ENCODE assay signal across 13 mouse cellular contexts in the genomic region with DNA sequence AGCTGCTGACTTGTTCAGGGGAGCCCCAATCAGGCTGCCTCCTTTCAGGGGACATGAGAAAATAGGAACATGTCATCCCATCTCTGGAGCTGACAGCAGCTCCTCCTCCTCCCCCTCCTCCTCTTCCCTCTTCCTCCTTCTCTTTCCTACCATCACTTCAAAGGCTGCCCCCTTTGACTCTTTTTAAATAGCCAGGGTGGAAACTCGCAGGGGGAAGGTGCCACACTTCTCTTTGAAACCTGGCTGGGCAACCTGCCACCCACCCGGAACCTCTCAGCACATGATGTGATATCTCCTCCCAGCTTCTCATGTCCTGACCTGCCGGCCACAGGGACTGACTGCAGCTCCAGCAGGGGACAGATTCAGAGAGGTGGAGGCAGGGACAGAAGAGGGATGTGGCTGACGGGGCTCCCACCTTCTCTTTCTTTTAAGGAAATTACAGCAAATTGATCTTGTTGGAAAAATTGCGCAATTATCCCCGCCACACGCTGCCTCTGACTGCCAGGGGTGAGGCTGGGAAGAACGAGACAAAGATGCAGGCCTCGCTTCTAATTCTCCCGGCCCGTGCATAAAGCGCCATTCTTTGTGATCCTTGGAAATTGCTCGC.
A peak's percentile ranks its signal among the peaks of the same experiment; 100 is the strongest.
DNase-seq lines count a peak whose midpoint lies in the region; ATAC-seq and TF ChIP-seq lines count a peak whose summit lies in the region.
"Had no signal": no experiment of that assay in that cellular context is flagged by ENCODE, and none has a peak within 500 bp of the region (broad histone marks: within the 10 kb centered on the region; RNA-seq: fewer than 3 reads in every experiment).

No protein-coding gene starts in this region.

- intact Hi-C loops in heart, adult 2 months (cut with DNase I): no loop called here

- H3K4me1 ChIP-seq in heart, embryonic 10.5 days: peaks cover 7% of the 10 kb centered on the region; the same call in 1 of the 2 replicates
- peaks cover 18% of the 10 kb centered on the region for H3K4me1 ChIP-seq in embryonic facial prominence, embryonic 10.5 days
- peaks cover 25% of the 10 kb centered on the region for H3K4me1 ChIP-seq in forebrain, embryonic 13.5 days
- H3K4me1 ChIP-seq in midbrain, embryonic 14.5 days (ENCODE audit: control insufficient read depth, insufficient read depth, low read length): peaks cover 13% of the 10 kb centered on the region
- no peaks in the 10 kb centered on the region for H3K4me1 ChIP-seq in liver, embryonic 11.5 days (replicated peaks; ENCODE audit: control insufficient read depth, insufficient read depth, low read length)
- no peaks in the 10 kb centered on the region for H3K4me1 ChIP-seq in heart, adult 2 months (ENCODE audit: control insufficient read depth, insufficient read depth, low read length)
- H3K4me1 ChIP-seq in liver, postnatal 0 days (ENCODE audit: insufficient read depth): no peaks in the 10 kb centered on the region
- H3K4me1 ChIP-seq: liver, embryonic 15.5 days had no signal

- no peak for TF ChIP-seq EP300 in heart, adult 2 months (IDR thresholded peaks at IDR 0.05; ENCODE audit: insufficient read depth, low read depth, low read length)
- no peak for TF ChIP-seq EP300 in liver, postnatal 0 days (IDR thresholded peaks at IDR 0.05; ENCODE audit: low read depth)

- peak overlapping the region; percentile 46 for H3K4me2 ChIP-seq in forebrain, embryonic 13.5 days
- 0 out of 2 replicates have a peak overlapping the region, but pooled peaks have one; percentile 14 for H3K4me2 ChIP-seq in midbrain, embryonic 14.5 days (ENCODE audit: low read length)
- no peak overlapping the region for H3K4me2 ChIP-seq in liver, embryonic 11.5 days
- no peak overlapping the region for H3K4me2 ChIP-seq in liver, postnatal 0 days (ENCODE audit: low read depth, low read length)
- H3K4me2 ChIP-seq: liver, embryonic 15.5 days had no signal

- DNase-seq in heart, adult 11 months: peak; percentile 86
- no peak for DNase-seq in heart, embryonic 10.5 days (ENCODE audit: low spot score)
- peak; percentile 51 for DNase-seq in embryonic facial prominence, embryonic 10.5 days (ENCODE audit: low spot score)
- DNase-seq in midbrain, embryonic 14.5 days: peak; percentile 54
- no peak for DNase-seq in liver, embryonic 11.5 days (ENCODE audit: low spot score)
- DNase-seq in heart, adult 2 months: no peak
- no peak for DNase-seq in liver, postnatal 0 days
- DNase-seq: adrenal gland, postnatal 25 days; heart, postnatal 36 days; kidney, postnatal 25 days had no signal

- TF ChIP-seq CTCF in heart, adult 2 months (IDR thresholded peaks at IDR 0.05): no peak
- TF ChIP-seq CTCF in liver, postnatal 0 days (IDR thresholded peaks at IDR 0.05; ENCODE audit: low read depth): no peak

- peak overlapping the region; percentile 54 for H3K9ac ChIP-seq in forebrain, embryonic 13.5 days
- 0 out of 2 replicates have a peak overlapping the region, but pooled peaks have one; percentile 3 for H3K9ac ChIP-seq in midbrain, embryonic 14.5 days (replicated peaks; ENCODE audit: low read length)
- no peak overlapping the region for H3K9ac ChIP-seq in liver, embryonic 11.5 days (ENCODE audit: low read depth, low read length)
- H3K9ac ChIP-seq in heart, adult 2 months (ENCODE audit: low read depth, low read length): no peak overlapping the region
- H3K9ac ChIP-seq in liver, postnatal 0 days (replicated peaks): no peak overlapping the region
- H3K9ac ChIP-seq: liver, embryonic 15.5 days had no signal

- no peaks in the 10 kb centered on the region for H3K9me3 ChIP-seq in heart, embryonic 10.5 days
- no peaks in the 10 kb centered on the region for H3K9me3 ChIP-seq in embryonic facial prominence, embryonic 10.5 days
- no peaks in the 10 kb centered on the region for H3K9me3 ChIP-seq in forebrain, embryonic 13.5 days (replicated peaks)
- H3K9me3 ChIP-seq in midbrain, embryonic 14.5 days (ENCODE audit: control insufficient read depth, low read length): no peaks in the 10 kb centered on the region
- H3K9me3 ChIP-seq in liver, embryonic 11.5 days (ENCODE audit: control insufficient read depth, low read length): no peaks in the 10 kb centered on the region
- H3K9me3 ChIP-seq in liver, postnatal 0 days (ENCODE audit: low read length): no peaks in the 10 kb centered on the region
- H3K9me3 ChIP-seq: liver, embryonic 15.5 days had no signal

- H3K36me3 ChIP-seq in heart, embryonic 10.5 days: no peaks in the 10 kb centered on the region
- no peaks in the 10 kb centered on the region for H3K36me3 ChIP-seq in embryonic facial prominence, embryonic 10.5 days (replicated peaks)
- no peaks in the 10 kb centered on the region for H3K36me3 ChIP-seq in forebrain, embryonic 13.5 days (ENCODE audit: poor library complexity, severe bottlenecking)
- no peaks in the 10 kb centered on the region for H3K36me3 ChIP-seq in midbrain, embryonic 14.5 days (ENCODE audit: control insufficient read depth, insufficient read depth, low read length)
- no peaks in the 10 kb centered on the region for H3K36me3 ChIP-seq in liver, embryonic 11.5 days (ENCODE audit: control insufficient read depth, insufficient read depth, low read length)
- no peaks in the 10 kb centered on the region for H3K36me3 ChIP-seq in heart, adult 2 months (ENCODE audit: control insufficient read depth, insufficient read depth, low read length)
- H3K36me3 ChIP-seq in liver, postnatal 0 days (replicated peaks; ENCODE audit: insufficient read depth, low read length): no peaks in the 10 kb centered on the region
- H3K36me3 ChIP-seq: liver, embryonic 15.5 days had no signal

- 60% methylated on average over 13 of the region's 13 CpGs for WGBS in heart, embryonic 10.5 days
- 42% methylated on average over 13 of the region's 13 CpGs for WGBS in embryonic facial prominence, embryonic 10.5 days
- 4% methylated on average over 13 of the region's 13 CpGs for WGBS in forebrain, embryonic 13.5 days
- WGBS in midbrain, embryonic 14.5 days: 18% methylated on average over 13 of the region's 13 CpGs
- 54% methylated on average over 13 of the region's 13 CpGs for WGBS in liver, embryonic 11.5 days
- WGBS in heart, adult 2 months: 58% methylated on average over 13 of the region's 13 CpGs
- WGBS in liver, postnatal 0 days (ENCODE audit: insufficient replicate concordance): 44% methylated on average over 13 of the region's 13 CpGs

- no peaks in the 10 kb centered on the region for H3K27me3 ChIP-seq in heart, embryonic 10.5 days (ENCODE audit: insufficient read depth, poor library complexity, severe bottlenecking)
- H3K27me3 ChIP-seq in embryonic facial prominence, embryonic 10.5 days (replicated peaks; ENCODE audit: low read depth, poor library complexity, severe bottlenecking): peaks cover 7% of the 10 kb centered on the region; the same call in 1 of the 2 replicates
- no peaks in the 10 kb centered on the region; the same call in 1 of the 2 replicates for H3K27me3 ChIP-seq in forebrain, embryonic 13.5 days
- no peaks in the 10 kb centered on the region for H3K27me3 ChIP-seq in midbrain, embryonic 14.5 days (ENCODE audit: control insufficient read depth, insufficient read depth, low read length)
- no peaks in the 10 kb centered on the region for H3K27me3 ChIP-seq in liver, embryonic 11.5 days (replicated peaks; ENCODE audit: control insufficient read depth, insufficient read depth, low read length)
- no peaks in the 10 kb centered on the region for H3K27me3 ChIP-seq in heart, adult 2 months (ENCODE audit: control insufficient read depth, insufficient read depth, low read length)
- H3K27me3 ChIP-seq in liver, postnatal 0 days (ENCODE audit: insufficient read depth, low read length): no peaks in the 10 kb centered on the region
- H3K27me3 ChIP-seq: liver, embryonic 15.5 days had no signal

- H3K27ac ChIP-seq in heart, embryonic 10.5 days: no peak overlapping the region
- H3K27ac ChIP-seq in embryonic facial prominence, embryonic 10.5 days (replicated peaks): peak overlapping the region; percentile 76
- peak overlapping the region; percentile 74 for H3K27ac ChIP-seq in forebrain, embryonic 13.5 days
- H3K27ac ChIP-seq in midbrain, embryonic 14.5 days (replicated peaks; ENCODE audit: low read depth, low read length): peak overlapping the region; percentile 5
- H3K27ac ChIP-seq in liver, embryonic 11.5 days (ENCODE audit: low read depth, low read length): no peak overlapping the region
- no peak overlapping the region for H3K27ac ChIP-seq in heart, adult 2 months
- no peak overlapping the region for H3K27ac ChIP-seq in liver, postnatal 0 days (ENCODE audit: low read depth)
- H3K27ac ChIP-seq: liver, embryonic 15.5 days had no signal

- H3K4me3 ChIP-seq in heart, embryonic 10.5 days: no peak overlapping the region
- H3K4me3 ChIP-seq in embryonic facial prominence, embryonic 10.5 days: no peak overlapping the region
- H3K4me3 ChIP-seq in forebrain, embryonic 13.5 days: no peak overlapping the region
- H3K4me3 ChIP-seq in midbrain, embryonic 14.5 days (replicated peaks; ENCODE audit: low read depth, low read length): no peak overlapping the region
- H3K4me3 ChIP-seq in liver, embryonic 11.5 days (ENCODE audit: low read depth, low read length): no peak overlapping the region
- no peak overlapping the region for H3K4me3 ChIP-seq in heart, adult 2 months
- H3K4me3 ChIP-seq in liver, postnatal 0 days (ENCODE audit: low read depth, low read length): no peak overlapping the region
- H3K4me3 ChIP-seq: liver, embryonic 15.5 days had no signal

- H3K79me2 ChIP-seq in heart, adult 2 months (replicated peaks; ENCODE audit: control insufficient read depth, insufficient read depth, low read length): no peaks in the 10 kb centered on the region

- peak; percentile 64 for ATAC-seq in forebrain, embryonic 13.5 days
- ATAC-seq in midbrain, embryonic 14.5 days (ENCODE audit: low FRiP score, low TSS enrichment): no peak
- no peak for ATAC-seq in liver, embryonic 11.5 days (replicated peaks; ENCODE audit: low FRiP score)
- no peak for ATAC-seq in liver, postnatal 0 days
- ATAC-seq: CD4-positive, CD25-positive, alpha-beta regulatory T cell, adult 4 months had no signal

- TF ChIP-seq POLR2A in heart, adult 2 months (IDR thresholded peaks at IDR 0.05; ENCODE audit: insufficient read depth, low read depth, low read length): no peak

Comparison
In these comparisons a context has a peak if more than half of its experiments do, and no peak if none do; other contexts are left out.
1. DNase-seq: peak in heart, adult 11 months (single experiment), embryonic facial prominence, embryonic 10.5 days (single experiment) and midbrain, embryonic 14.5 days (single experiment); none in heart, embryonic 10.5 days (single experiment), liver, embryonic 11.5 days (single experiment), heart, adult 2 months (0 of 2) and liver, postnatal 0 days (single experiment).
2. H3K27ac ChIP-seq: peak in embryonic facial prominence, embryonic 10.5 days (single experiment), forebrain, embryonic 13.5 days (single experiment) and midbrain, embryonic 14.5 days (single experiment); none in heart, embryonic 10.5 days (single experiment), liver, embryonic 11.5 days (single experiment), heart, adult 2 months (single experiment) and liver, postnatal 0 days (single experiment).
3. H3K4me2 ChIP-seq: peak in forebrain, embryonic 13.5 days (single experiment) and midbrain, embryonic 14.5 days (single experiment); none in liver, embryonic 11.5 days (single experiment) and liver, postnatal 0 days (single experiment).
4. H3K9ac ChIP-seq: peak in forebrain, embryonic 13.5 days (single experiment) and midbrain, embryonic 14.5 days (single experiment); none in liver, embryonic 11.5 days (single experiment), heart, adult 2 months (single experiment) and liver, postnatal 0 days (single experiment).